Mouse (Mus musculus): ENCODE data around the gene Cdh22. TPM values are rescaled to one million over a fixed set of nuclear protein-coding genes. Genes with fewer than 3 reads are reported as not detected.
A peak's percentile ranks its signal among the peaks of the same experiment; 100 is the strongest.

Cdh22 gene
- polyA plus RNA-seq, 1 experiment from 2014 or later: 0.93 TPM

- H3K4me1 ChIP-seq (ENCODE audit: control insufficient read depth, insufficient read depth, low read length): 0 out of 2 replicates have a peak, but pooled peaks cover 4% of the 10 kb centered on the region
- H3K27ac ChIP-seq (replicated peaks; ENCODE audit: low read depth, low read length): no peak overlapping the region
- DNase-seq (ENCODE audit: low spot score): no peak
- peaks cover 56% of the 10 kb centered on the region for H3K27me3 ChIP-seq (replicated peaks; ENCODE audit: control insufficient read depth, insufficient read depth, low read length)
- H3K4me2 ChIP-seq (ENCODE audit: low read depth, low read length): no peak overlapping the region
- WGBS: 88% methylated on average over 9 of the region's 11 CpGs
- no peaks in the 10 kb centered on the region for H3K9me3 ChIP-seq (ENCODE audit: control insufficient read depth, low read length)
- no peak overlapping the region for H3K9ac ChIP-seq (ENCODE audit: low read depth, low read length)
- no peaks in the 10 kb centered on the region for H3K36me3 ChIP-seq (ENCODE audit: control insufficient read depth, insufficient read depth, low read length)
- H3K4me3 ChIP-seq (ENCODE audit: low read depth, low read length): no peak overlapping the region
- ATAC-seq (ENCODE audit: low read depth): no peak
Observed at GRCm38 (mm10) chr2:165229050-165229449, 5.6 kb downstream of the Cdh22 start.

- WGBS: 45% methylated on average over 4 of the region's 4 CpGs
- H3K27me3 ChIP-seq (replicated peaks; ENCODE audit: control insufficient read depth, insufficient read depth, low read length): peaks cover 39% of the 10 kb centered on the region
- H3K9me3 ChIP-seq (ENCODE audit: control insufficient read depth, low read length): no peaks in the 10 kb centered on the region
- no peak overlapping the region for H3K9ac ChIP-seq (ENCODE audit: low read depth, low read length)
- H3K4me2 ChIP-seq (ENCODE audit: low read depth, low read length): no peak overlapping the region
- no peaks in the 10 kb centered on the region for H3K4me1 ChIP-seq (ENCODE audit: control insufficient read depth, insufficient read depth, low read length)
- no peak overlapping the region for H3K27ac ChIP-seq (replicated peaks; ENCODE audit: low read depth, low read length)
- H3K36me3 ChIP-seq (ENCODE audit: control insufficient read depth, insufficient read depth, low read length): no peaks in the 10 kb centered on the region
- DNase-seq (ENCODE audit: low spot score) (no peak), ATAC-seq (ENCODE audit: low read depth) (no peak)
- H3K4me3 ChIP-seq (ENCODE audit: low read depth, low read length): no peak overlapping the region
Observed at GRCm38 (mm10) chr2:165223837-165224236, 10.8 kb downstream of the Cdh22 start.

GRCm38 (mm10) chr2:165221952-165222351 is 12.7 kb downstream of the Cdh22 start:
- Histone ChIP-seq H3K4me1 (ENCODE audit: control insufficient read depth, insufficient read depth, low read length) (no peaks in the 10 kb centered on the region), H3K27me3 (replicated peaks; ENCODE audit: control insufficient read depth, insufficient read depth, low read length) (peaks cover 47% of the 10 kb centered on the region), H3K4me3 (ENCODE audit: low read depth, low read length) (no peak overlapping the region), H3K4me2 (ENCODE audit: low read depth, low read length) (no peak overlapping the region), H3K9me3 (ENCODE audit: control insufficient read depth, low read length) (no peaks in the 10 kb centered on the region), H3K27ac (replicated peaks; ENCODE audit: low read depth, low read length) (no peak overlapping the region), H3K9ac (ENCODE audit: low read depth, low read length) (no peak overlapping the region), H3K36me3 (ENCODE audit: control insufficient read depth, insufficient read depth, low read length) (no peaks in the 10 kb centered on the region)
- DNase-seq (ENCODE audit: low spot score): no peak
- no peak for ATAC-seq (ENCODE audit: low read depth)
- WGBS: 9% methylated on average over 9 of the region's 9 CpGs

- 58% methylated on average over 8 of the region's 8 CpGs for WGBS
- Histone ChIP-seq H3K4me1 (ENCODE audit: control insufficient read depth, insufficient read depth, low read length) (peaks cover 5% of the 10 kb centered on the region), H3K27me3 (replicated peaks; ENCODE audit: control insufficient read depth, insufficient read depth, low read length) (peaks cover 49% of the 10 kb centered on the region)
Observed at GRCm38 (mm10) chr2:165220347-165220945, 14.2 kb downstream of the Cdh22 start.

DNA sequence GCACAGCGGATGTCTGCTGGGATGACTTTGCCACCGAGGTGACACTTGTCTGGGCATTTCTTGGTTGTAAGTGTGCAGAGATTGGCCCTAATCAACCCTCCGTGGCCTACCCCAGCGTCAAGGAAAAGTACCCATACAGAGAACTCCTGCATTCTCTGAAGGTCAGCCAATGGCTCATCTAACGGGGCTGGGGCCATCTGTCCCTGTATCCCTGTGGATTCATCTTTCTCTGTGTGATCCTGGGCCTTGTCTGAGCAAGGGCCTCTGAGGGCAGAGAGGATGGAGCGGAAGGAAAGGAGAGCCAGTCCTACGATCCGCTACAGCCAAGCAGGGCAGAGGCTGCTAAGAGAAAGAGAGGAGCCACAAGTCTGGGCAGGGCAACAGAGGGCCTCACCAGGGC is 15.7 kb downstream of the Cdh22 start:
- Histone ChIP-seq H3K4me2 (ENCODE audit: low read depth, low read length) (no peak overlapping the region), H3K36me3 (ENCODE audit: control insufficient read depth, insufficient read depth, low read length) (no peaks in the 10 kb centered on the region), H3K9me3 (ENCODE audit: control insufficient read depth, low read length) (no peaks in the 10 kb centered on the region), H3K9ac (ENCODE audit: low read depth, low read length) (no peak overlapping the region), H3K27ac (replicated peaks; ENCODE audit: low read depth, low read length) (no peak overlapping the region), H3K27me3 (replicated peaks; ENCODE audit: control insufficient read depth, insufficient read depth, low read length) (peaks cover 59% of the 10 kb centered on the region), H3K4me3 (ENCODE audit: low read depth, low read length) (no peak overlapping the region), H3K4me1 (ENCODE audit: control insufficient read depth, insufficient read depth, low read length) (peaks cover 10% of the 10 kb centered on the region)
- ATAC-seq (ENCODE audit: low read depth) (no peak), DNase-seq (ENCODE audit: low spot score) (no peak)
- 84% methylated on average over 8 of the region's 8 CpGs for WGBS

More at GRCm38 (mm10) chr2:165220347-165220945, 14.2 kb downstream of the Cdh22 start:
- H3K4me3 ChIP-seq (ENCODE audit: low read depth, low read length): no peak overlapping the region
- DNase-seq (ENCODE audit: low spot score): no peak
- no peak for ATAC-seq (ENCODE audit: low read depth)
- H3K36me3 ChIP-seq (ENCODE audit: control insufficient read depth, insufficient read depth, low read length): no peaks in the 10 kb centered on the region
- H3K9ac ChIP-seq (ENCODE audit: low read depth, low read length): no peak overlapping the region
- no peaks in the 10 kb centered on the region for H3K9me3 ChIP-seq (ENCODE audit: control insufficient read depth, low read length)
- H3K27ac ChIP-seq (replicated peaks; ENCODE audit: low read depth, low read length): no peak overlapping the region
- H3K4me2 ChIP-seq (ENCODE audit: low read depth, low read length): no peak overlapping the region

GRCm38 (mm10) chr2:165217361-165218149 is 17.1 kb downstream of the Cdh22 start:
- ATAC-seq (ENCODE audit: low read depth) (no peak), DNase-seq (ENCODE audit: low spot score) (no peak)
- 86% methylated on average over 16 of the region's 16 CpGs for WGBS
- Histone ChIP-seq H3K36me3 (ENCODE audit: control insufficient read depth, insufficient read depth, low read length) (no peaks in the 10 kb centered on the region), H3K4me3 (ENCODE audit: low read depth, low read length) (no peak overlapping the region), H3K27me3 (replicated peaks; ENCODE audit: control insufficient read depth, insufficient read depth, low read length) (peaks cover 63% of the 10 kb centered on the region), H3K27ac (replicated peaks; ENCODE audit: low read depth, low read length) (no peak overlapping the region), H3K4me1 (ENCODE audit: control insufficient read depth, insufficient read depth, low read length) (peaks cover 10% of the 10 kb centered on the region), H3K9ac (ENCODE audit: low read depth, low read length) (no peak overlapping the region), H3K4me2 (ENCODE audit: low read depth, low read length) (no peak overlapping the region), H3K9me3 (ENCODE audit: control insufficient read depth, low read length) (no peaks in the 10 kb centered on the region)

- DNase-seq (ENCODE audit: low spot score): peak; percentile 71
- H3K36me3 ChIP-seq (ENCODE audit: control insufficient read depth, insufficient read depth, low read length): no peaks in the 10 kb centered on the region
- no peak overlapping the region for H3K9ac ChIP-seq (ENCODE audit: low read depth, low read length)
- peaks cover 12% of the 10 kb centered on the region for H3K4me1 ChIP-seq (ENCODE audit: control insufficient read depth, insufficient read depth, low read length)
- H3K9me3 ChIP-seq (ENCODE audit: control insufficient read depth, low read length): no peaks in the 10 kb centered on the region
- no peak overlapping the region for H3K27ac ChIP-seq (replicated peaks; ENCODE audit: low read depth, low read length)
- peak overlapping the region; percentile 16; the same call in 1 of the 2 replicates for H3K4me3 ChIP-seq (ENCODE audit: low read depth, low read length)
- ATAC-seq (ENCODE audit: low read depth): peak; percentile 58
- peak overlapping the region; percentile 48 for H3K4me2 ChIP-seq (ENCODE audit: low read depth, low read length)
- peaks cover 67% of the 10 kb centered on the region for H3K27me3 ChIP-seq (replicated peaks; ENCODE audit: control insufficient read depth, insufficient read depth, low read length)
- WGBS: 4% methylated on average over 37 of the region's 39 CpGs
Observed at GRCm38 (mm10) chr2:165215103-165215951, 19.3 kb downstream of the Cdh22 start.

DNA sequence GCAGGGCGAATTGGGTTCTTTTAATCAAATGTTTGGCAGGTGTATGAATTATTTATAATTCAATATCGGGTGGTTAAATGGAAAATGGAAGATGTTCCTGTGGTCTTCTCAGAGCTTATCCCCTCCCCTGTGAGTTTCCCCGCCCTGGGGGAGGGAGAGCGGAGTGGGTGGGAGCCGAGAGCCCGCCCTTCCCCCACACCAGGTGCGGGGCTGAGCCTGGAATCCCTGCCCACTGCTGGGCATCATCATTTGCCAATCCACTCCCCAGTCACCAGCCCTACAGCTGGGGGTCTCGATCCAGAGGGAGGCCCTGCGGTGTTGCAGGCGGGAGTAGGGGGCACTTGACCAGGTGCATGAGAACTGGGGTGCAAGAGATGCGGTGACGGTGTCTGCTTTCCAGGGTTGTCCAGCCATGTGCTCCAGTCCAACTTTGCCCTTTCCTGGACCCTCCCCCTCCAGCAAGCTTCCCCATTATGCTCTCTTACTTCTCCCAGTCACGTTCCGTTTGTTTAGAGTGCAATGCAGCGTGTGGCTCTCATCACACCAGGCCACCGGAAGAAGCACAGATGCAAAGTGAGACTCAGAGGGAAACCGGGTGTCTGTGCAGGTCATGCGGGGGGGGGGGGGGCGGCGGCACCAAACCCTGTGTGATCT is 23.1 kb downstream of the Cdh22 start:
- ATAC-seq (ENCODE audit: low read depth): no peak

More for the DNA sequence above, 23.1 kb downstream of the Cdh22 start:
- Histone ChIP-seq H3K4me2 (ENCODE audit: low read depth, low read length) (no peak overlapping the region), H3K9ac (ENCODE audit: low read depth, low read length) (no peak overlapping the region), H3K27ac (replicated peaks; ENCODE audit: low read depth, low read length) (no peak overlapping the region), H3K9me3 (ENCODE audit: control insufficient read depth, low read length) (no peaks in the 10 kb centered on the region), H3K36me3 (ENCODE audit: control insufficient read depth, insufficient read depth, low read length) (no peaks in the 10 kb centered on the region), H3K4me1 (ENCODE audit: control insufficient read depth, insufficient read depth, low read length) (peaks cover 12% of the 10 kb centered on the region), H3K27me3 (replicated peaks; ENCODE audit: control insufficient read depth, insufficient read depth, low read length) (peaks cover 80% of the 10 kb centered on the region), H3K4me3 (ENCODE audit: low read depth, low read length) (no peak overlapping the region)
- DNase-seq (ENCODE audit: low spot score): no peak
- 3% methylated on average over 17 of the region's 20 CpGs for WGBS

All from embryonic facial prominence, embryonic 14.5 days (tissue).